Mouse (Mus musculus) olfactory bulb, adult 2 months (tissue): ENCODE data around the gene Thsd4. TPM values are rescaled to one million over a fixed set of nuclear protein-coding genes. Genes with fewer than 3 reads are reported as not detected.

ENCODE experiments used
- H3K27ac ChIP-seq: fragments of 200-500 bp; 2 replicates; pipeline ENCODE4 v1.5.1; 2012; ENCODE audit warnings: low read depth, low read length; ENCODE audit not compliant: insufficient read depth
- H3K4me1 ChIP-seq: fragments of 200-500 bp; 2 replicates; pipeline ENCODE4 v1.6.1; 2012; ENCODE audit warnings: low read length; ENCODE audit not compliant: control insufficient read depth, insufficient read depth
- H3K4me3 ChIP-seq: fragments of 200-500 bp; 2 replicates; pipeline ENCODE4 v1.5.1; 2012; ENCODE audit warnings: mild to moderate bottlenecking, low read depth, low read length, moderate library complexity; ENCODE audit not compliant: insufficient read depth
- CTCF ChIP-seq: fragments of 200-500 bp; IDR thresholded peaks from 2 replicates; pipeline ENCODE4 v1.5.1; 2012; ENCODE audit warnings: low read depth, mild to moderate bottlenecking, low read length, moderate library complexity; ENCODE audit not compliant: insufficient read depth
- POLR2A ChIP-seq: fragments of 200-500 bp; IDR thresholded peaks from 2 replicates; pipeline ENCODE4 v1.6.1; 2012; ENCODE audit warnings: mild to moderate bottlenecking, low read depth, low read length, moderate library complexity; ENCODE audit not compliant: insufficient read depth
- WGBS: fragments of 180-500 bp; shearing (Covaris S2); methylation state at CpG from one replicate; pipeline ENCODE4 v1.1.7; 2018; 5-methylcytosine and 5-hydroxymethylcytosine counted together
- polyA plus RNA-seq: library from polyadenylated mRNA; stranded (reverse); fragments of >200 nt; gene quantifications from 2 replicates; pipeline ENCODE4 v1.2.4, GENCODE M21; 2012; ENCODE audit warnings: low replicate concordance; ENCODE audit not compliant: missing spikeins, insufficient read depth, insufficient read length

The Thsd4 gene
- polyA plus RNA-seq, 1 experiment, result not detected

DNA sequence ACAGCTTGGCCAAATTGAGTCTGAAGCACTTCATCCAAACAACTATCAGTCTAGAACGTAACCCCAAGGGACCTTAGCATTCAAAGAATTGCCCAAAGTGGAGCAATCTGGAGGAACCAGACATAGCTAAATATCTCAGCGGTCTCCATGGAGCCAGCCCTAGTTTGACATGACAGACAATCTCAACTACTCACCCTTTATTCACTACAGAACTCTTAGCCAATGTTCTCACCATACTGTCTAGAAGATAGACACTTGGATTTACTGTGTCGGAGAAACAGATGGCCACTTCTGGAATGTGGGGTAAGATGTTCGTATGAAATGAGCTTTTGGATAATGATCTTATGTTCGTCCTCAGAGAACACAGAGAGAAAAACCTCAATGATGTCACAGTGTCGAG, 415.2 kb downstream of the Thsd4 start:
- Histone ChIP-seq H3K27ac (no peak overlapping the region), H3K4me3 (no peak overlapping the region), H3K4me1 (no peaks in the 10 kb centered on the region)
- TF ChIP-seq CTCF, result no peak
- TF ChIP-seq POLR2A, result no peak
- 90% methylated on average over 6 of the region's 6 CpGs for WGBS

- TF ChIP-seq CTCF (no peak), POLR2A (no peak)
- Histone ChIP-seq H3K4me1 (no peaks in the 10 kb centered on the region), H3K27ac (no peak overlapping the region), H3K4me3 (no peak overlapping the region)
- WGBS, result 64% methylated on average over 1 of the region's 1 CpGs
Measured at GRCm38 (mm10) chr9:60106106-60106505, 415.7 kb downstream of the Thsd4 start.

DNA sequence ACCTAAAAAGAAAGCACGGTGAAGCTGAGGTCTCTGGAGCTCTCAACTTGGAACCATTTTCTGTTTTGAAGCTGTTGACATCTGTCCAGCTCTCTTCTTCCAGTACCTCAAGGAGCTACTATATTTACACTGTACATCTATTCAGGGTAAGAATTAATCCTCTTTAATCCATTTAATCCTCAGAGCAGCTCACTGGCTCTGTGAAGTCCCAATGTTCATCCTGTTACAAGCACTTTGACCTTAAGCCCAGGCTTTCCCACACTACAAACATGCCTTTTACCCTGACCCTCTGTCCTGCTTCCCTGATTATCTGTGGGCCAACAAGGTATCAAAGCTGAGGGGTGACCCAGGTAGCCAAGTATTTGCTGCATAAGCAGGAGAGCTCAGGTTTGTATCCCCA, 427.6 kb downstream of the Thsd4 start:
- TF ChIP-seq CTCF (no peak), POLR2A (no peak)
- peaks cover 5% of the 10 kb centered on the region; the same call in 1 of the 2 replicates for H3K4me1 ChIP-seq
- 67% methylated on average over 1 of the region's 1 CpGs for WGBS
- H3K4me3 ChIP-seq, result no peak overlapping the region
- no peak overlapping the region for H3K27ac ChIP-seq

GRCm38 (mm10) chr9:60092428-60092827, 429.4 kb downstream of the Thsd4 start:
- Histone ChIP-seq H3K4me3 (no peak overlapping the region), H3K27ac (no peak overlapping the region), H3K4me1 (peaks cover 7% of the 10 kb centered on the region; the same call in 1 of the 2 replicates)
- WGBS, result 54% methylated on average over 5 of the region's 5 CpGs
- TF ChIP-seq POLR2A (no peak), CTCF (no peak)

DNA sequence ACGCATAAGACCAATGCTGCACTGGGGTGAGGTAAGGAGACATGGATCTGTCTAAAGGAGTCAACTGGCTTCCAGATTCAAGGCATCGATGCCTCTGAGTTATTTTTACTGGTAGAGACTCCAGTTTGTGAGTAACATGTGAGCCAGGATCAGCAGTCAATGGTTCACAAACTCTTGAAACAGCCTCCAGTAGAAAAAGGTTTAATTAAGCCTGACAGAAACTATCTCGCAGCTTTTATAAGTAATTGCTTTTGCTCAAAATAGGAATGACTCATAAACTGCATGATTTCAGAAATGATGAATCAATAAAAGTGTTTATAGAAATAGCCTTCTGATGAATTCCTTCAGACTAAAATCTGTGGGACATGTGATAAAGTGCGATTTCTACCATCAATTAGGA, 432.4 kb downstream of the Thsd4 start:
- Histone ChIP-seq H3K4me1 (peaks cover 7% of the 10 kb centered on the region; the same call in 1 of the 2 replicates), H3K27ac (no peak overlapping the region), H3K4me3 (no peak overlapping the region)
- TF ChIP-seq POLR2A (no peak), CTCF (no peak)
- WGBS, result 55% methylated on average over 4 of the region's 4 CpGs

DNA sequence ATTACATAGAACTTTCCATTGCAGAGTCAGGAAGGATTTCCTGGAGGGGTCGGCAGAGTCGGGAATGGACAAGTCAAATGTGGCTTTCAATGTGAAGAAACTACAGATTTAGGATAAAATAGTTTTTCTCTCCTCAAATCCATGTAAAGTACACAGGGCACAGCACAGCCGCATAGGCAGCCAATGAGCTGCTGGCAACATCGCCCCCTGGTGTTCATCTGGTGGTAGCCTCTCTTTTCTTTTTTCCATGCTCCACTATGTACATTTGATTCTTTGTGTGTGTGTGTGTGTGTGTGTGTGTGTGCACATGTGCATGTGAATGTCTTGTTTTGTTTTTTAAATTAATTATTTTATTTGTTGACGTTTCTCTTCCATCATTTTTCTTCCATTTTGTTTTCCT, 433.7 kb downstream of the Thsd4 start:
- 64% methylated on average over 5 of the region's 5 CpGs for WGBS
- peaks cover 7% of the 10 kb centered on the region; the same call in 1 of the 2 replicates for H3K4me1 ChIP-seq
- H3K4me3 ChIP-seq, result no peak overlapping the region
- TF ChIP-seq POLR2A (no peak), CTCF (no peak)
- H3K27ac ChIP-seq, result no peak overlapping the region

DNA sequence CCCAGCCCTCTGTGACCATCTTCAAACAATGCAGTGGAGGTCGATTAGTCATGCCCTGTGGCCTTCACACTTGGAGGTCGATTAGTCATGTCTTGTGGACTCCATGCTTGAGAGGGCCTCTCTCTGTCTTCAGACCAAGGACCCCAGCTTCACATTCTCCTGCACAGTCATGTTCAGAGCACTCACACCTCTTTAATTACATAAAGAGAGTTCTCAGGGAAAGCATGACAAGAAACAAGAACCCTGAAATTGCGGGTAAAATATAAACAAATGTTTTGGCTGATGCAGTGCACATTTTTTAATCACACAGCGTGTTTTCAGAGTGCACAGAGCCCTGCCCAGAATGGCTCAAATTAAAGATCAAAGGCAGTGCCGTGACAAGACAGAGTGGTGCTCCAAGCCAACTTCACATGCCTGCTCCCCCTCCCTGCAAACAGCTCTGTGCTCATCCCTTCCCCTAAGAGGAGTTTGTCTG, 439.7 kb downstream of the Thsd4 start:
- TF ChIP-seq CTCF (no peak), POLR2A (no peak)
- 25% methylated on average over 5 of the region's 5 CpGs for WGBS
- Histone ChIP-seq H3K4me3 (no peak overlapping the region), H3K27ac (0 out of 2 replicates have a peak overlapping the region, but pooled peaks have one; percentile 33), H3K4me1 (peaks cover 5% of the 10 kb centered on the region; the same call in 1 of the 2 replicates)

DNA sequence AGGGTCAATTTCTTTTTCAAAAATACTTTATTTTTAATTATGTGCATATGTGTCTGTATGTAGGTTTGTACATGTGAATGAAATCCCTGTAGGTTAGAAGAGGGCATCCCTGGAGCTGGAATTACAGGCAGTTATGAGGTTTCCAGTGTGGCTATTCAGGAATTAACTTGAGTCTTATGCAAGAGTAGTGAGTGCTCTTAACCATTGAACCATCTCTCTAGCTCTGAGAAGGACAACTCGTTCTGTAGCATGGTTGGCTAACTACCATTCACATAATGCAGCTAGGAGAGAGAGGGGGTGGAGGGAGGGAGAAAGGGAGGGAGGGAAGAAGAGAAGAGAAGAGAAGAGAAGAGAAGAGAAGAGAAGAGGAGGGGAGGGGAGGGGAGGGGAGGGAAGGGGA, 444.1 kb downstream of the Thsd4 start:
- WGBS, result 45% methylated on average over 1 of the region's 1 CpGs
- no peak overlapping the region for H3K4me3 ChIP-seq
- TF ChIP-seq CTCF (no peak), POLR2A (no peak)
- H3K27ac ChIP-seq, result no peak overlapping the region
- peaks cover 4% of the 10 kb centered on the region; the same call in 1 of the 2 replicates for H3K4me1 ChIP-seq

GRCm38 (mm10) chr9:60076396-60076795, 445.4 kb downstream of the Thsd4 start:
- Histone ChIP-seq H3K27ac (no peak overlapping the region), H3K4me1 (peaks cover 3% of the 10 kb centered on the region), H3K4me3 (no peak overlapping the region)
- TF ChIP-seq CTCF (no peak), POLR2A (no peak)
- 76% methylated on average over 4 of the region's 4 CpGs for WGBS

DNA sequence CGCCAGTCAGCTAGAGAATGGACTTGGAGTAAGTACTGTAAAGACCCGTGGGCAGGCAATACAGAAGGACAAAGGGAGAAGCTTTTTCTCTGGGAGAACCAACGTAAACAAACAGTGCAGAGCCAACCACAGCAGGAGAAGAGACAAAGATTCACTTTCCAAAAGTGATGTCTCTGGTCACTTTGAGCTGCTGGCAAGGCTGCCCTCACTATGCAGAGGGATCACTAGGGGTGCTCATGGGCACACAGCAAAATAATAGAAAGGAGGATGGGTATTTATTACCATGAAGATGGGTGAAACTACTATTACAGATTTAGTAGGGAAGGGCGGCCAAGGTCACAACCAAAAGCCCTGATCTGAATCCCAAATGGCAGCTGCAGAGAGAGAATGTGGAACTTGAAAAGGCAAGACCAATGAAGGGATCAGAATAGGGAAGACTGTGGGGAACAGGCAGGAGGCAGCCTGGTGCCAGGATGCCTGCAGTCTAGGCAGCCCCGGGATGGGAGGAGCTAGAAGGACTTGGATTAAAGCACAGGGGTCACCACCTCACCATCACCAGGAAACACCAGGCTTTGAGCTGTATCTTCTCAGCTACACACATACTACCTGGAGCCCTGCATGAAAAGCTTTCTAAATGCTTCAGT, 450.1 kb downstream of the Thsd4 start:
- Histone ChIP-seq H3K4me1 (peaks cover 3% of the 10 kb centered on the region), H3K27ac (no peak overlapping the region), H3K4me3 (no peak overlapping the region)
- TF ChIP-seq POLR2A (no peak), CTCF (no peak)
- 55% methylated on average over 5 of the region's 5 CpGs for WGBS

GRCm38 (mm10) chr9:60067241-60067640, 454.6 kb downstream of the Thsd4 start:
- TF ChIP-seq CTCF (no peak), POLR2A (no peak)
- WGBS, result 96% methylated on average over 8 of the region's 8 CpGs
- Histone ChIP-seq H3K27ac (no peak overlapping the region), H3K4me3 (no peak overlapping the region), H3K4me1 (peaks cover 3% of the 10 kb centered on the region; the same call in 1 of the 2 replicates)
